Mouse (Mus musculus) left cerebral cortex, postnatal 4 days (tissue): Measurements from ENCODE around the gene Lgi2. TPM values are rescaled to one million over a fixed set of nuclear protein-coding genes. Genes with fewer than 3 reads are reported as not detected.

ENCODE experiments used
- DNase-seq: peaks from one replicate; pipeline ENCODE4 v3.0.0-alpha.2; 2022
- intact Hi-C: fragments of 180-260 bp; cut with DNase I; formaldehyde crosslinking; loops from one replicate; pipeline ENCODE4 v1.15.1; 2025
- total RNA-seq, 2 experiments: library from RNA; stranded (reverse); gene quantifications; 2 replicates each; pipeline ENCODE4 v1.2.3; 2021

Gene Lgi2
- total RNA-seq, 2 experiments from 2014 or later: 32.3 to 33.9 TPM

DNA sequence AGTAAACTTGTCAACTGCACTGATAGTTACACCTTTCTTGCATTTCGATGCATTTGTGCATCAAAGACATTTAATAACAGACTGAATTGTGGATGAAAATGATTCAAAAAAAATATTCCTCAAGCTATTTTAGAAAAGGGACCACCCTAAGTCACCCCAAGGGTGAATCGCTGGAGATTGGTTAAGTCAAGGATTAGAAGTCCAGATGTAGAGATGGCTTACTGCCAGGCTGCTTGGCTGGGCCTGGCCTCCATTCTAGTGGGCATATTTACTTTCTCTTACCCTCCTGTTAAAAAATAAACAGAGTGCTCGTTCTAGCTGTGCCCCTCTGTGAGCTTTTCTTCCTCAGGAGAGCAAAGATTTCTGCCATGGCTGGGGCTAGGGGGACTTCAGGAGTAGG, 26.1 kb downstream of the Lgi2 start:
- intact Hi-C loops: no loop called here

DNA sequence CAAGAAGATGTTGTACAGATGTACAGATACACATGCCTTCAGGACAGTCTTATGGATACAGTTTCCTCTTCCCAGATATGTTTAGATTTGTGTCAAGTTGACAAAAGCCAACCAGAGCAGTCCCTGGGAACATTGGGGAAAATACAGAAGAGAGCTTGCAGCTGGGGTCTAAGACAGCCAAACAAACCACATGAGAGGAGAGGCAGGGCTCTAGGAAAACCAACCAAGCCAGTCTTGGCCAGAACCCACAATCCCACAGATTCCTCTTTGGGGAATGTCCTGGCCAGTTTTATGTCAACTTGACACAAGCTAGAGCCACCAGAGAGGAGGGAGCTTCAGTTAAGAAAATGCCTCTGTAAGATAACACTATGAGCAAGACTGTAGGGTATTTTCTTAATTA, 26.8 kb downstream of the Lgi2 start:
- intact Hi-C loops: loop anchor here (10.0 kb wide), 1 partner anchor 115 kb away; no protein-coding TSS in a partner anchor

More for the DNA sequence above, 26.1 kb downstream of the Lgi2 start:
- no peak for DNase-seq

GRCm38 (mm10) chr5:52537024-52537423, 29.2 kb downstream of the Lgi2 start:
- intact Hi-C loops: loop anchor here (10.0 kb wide), 1 partner anchor 118 kb away; no protein-coding TSS in a partner anchor
- DNase-seq: no peak

More for the DNA sequence above, 26.8 kb downstream of the Lgi2 start:
- DNase-seq: no peak

GRCm38 (mm10) chr5:52534798-52535590, 31.3 kb downstream of the Lgi2 start:
- DNase-seq: no peak
- intact Hi-C loops: loop anchor here (10.0 kb wide), 1 partner anchor 120 kb away; no protein-coding TSS in a partner anchor

GRCm38 (mm10) chr5:52533705-52534104, 32.6 kb downstream of the Lgi2 start:
- no peak for DNase-seq
- intact Hi-C loops: loop anchor here (10.0 kb wide), 1 partner anchor 121 kb away; no protein-coding TSS in a partner anchor

DNA sequence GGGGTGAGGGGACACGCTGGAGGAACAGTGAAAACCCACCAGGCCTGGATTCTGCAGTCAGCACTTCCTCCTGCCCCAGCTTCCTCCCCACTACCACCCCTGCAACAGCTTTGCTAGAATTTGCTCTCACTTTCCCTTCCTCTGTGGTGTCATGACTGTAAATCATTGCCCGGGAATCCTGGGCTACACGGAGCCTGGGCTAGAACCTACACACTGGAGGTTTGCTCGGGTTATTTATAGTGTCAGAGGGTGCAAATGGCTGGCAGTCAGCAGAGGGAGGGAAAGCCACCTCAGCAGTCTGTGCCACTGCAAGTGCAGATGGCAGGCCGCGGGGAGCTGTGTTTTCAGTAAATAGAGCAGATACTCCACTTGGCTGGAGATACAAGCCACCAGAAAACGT, 37.7 kb downstream of the Lgi2 start:
- intact Hi-C loops: loop anchor here (10.0 kb wide), 1 partner anchor 414 kb away; no protein-coding TSS in a partner anchor
- DNase-seq: peak; percentile 40

GRCm38 (mm10) chr5:52526324-52526986, 39.8 kb downstream of the Lgi2 start:
- DNase-seq: peak; percentile 13
- intact Hi-C loops: loop anchor here (10.0 kb wide), 1 partner anchor 412 kb away; no protein-coding TSS in a partner anchor

GRCm38 (mm10) chr5:52524207-52524606, 42.1 kb downstream of the Lgi2 start:
- peak; percentile 36 for DNase-seq
- intact Hi-C loops: loop anchor here (10.0 kb wide), 1 partner anchor 409 kb away; no protein-coding TSS in a partner anchor

- no peak for DNase-seq
- intact Hi-C loops: loop anchor here (10.0 kb wide), 2 partner anchors 75 to 405 kb away; no protein-coding TSS in a partner anchor
Measured at GRCm38 (mm10) chr5:52519921-52520320, 46.3 kb downstream of the Lgi2 start.

- intact Hi-C loops: loop anchor here (10.0 kb wide), 1 partner anchor 71 kb away; no protein-coding TSS in a partner anchor
- DNase-seq: peak; percentile 34
Measured at GRCm38 (mm10) chr5:52516072-52516476, 50.2 kb downstream of the Lgi2 start.

DNA sequence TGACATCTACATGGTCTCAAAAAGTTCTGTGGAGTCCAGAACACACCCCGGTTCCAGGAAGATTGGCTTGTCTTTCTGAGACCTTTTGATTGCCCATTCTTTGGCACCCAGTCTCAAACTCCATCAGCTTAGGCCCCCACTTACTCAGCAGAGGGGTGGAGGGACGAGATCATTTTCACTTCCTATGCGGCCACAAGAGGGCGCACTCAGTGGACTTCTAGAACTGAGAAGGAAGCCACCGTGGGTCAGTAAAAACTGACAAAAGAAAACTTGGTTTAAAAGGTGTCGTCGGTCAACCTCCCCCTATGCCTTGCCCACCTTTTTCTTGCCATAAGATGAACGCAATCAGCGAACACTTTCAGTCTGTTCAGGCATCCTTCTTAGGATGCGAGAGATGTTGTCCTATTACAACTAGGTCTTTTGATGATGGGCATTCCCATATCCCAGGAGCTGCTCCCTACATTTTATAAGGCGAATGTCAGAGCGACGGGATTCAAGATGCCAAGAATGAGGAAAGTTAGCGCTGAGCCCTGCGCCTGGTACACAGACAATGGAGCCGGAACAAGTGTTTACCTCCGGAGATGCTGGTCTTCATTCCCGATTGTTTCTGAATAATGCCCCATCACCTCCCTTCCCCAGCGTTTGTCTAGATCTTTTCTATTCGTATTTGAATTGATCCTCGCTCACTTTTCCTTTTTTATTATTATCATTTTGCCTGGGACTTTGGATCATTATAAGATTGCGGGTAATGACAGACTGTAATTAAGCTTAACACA, 50.8 kb downstream of the Lgi2 start:
- intact Hi-C loops: loop anchor here (10.0 kb wide), 1 partner anchor 71 kb away; no protein-coding TSS in a partner anchor
- peak; percentile 84 for DNase-seq

GRCm38 (mm10) chr5:52511089-52511488, 55.2 kb downstream of the Lgi2 start:
- DNase-seq: no peak
- intact Hi-C loops: loop anchor here (10.0 kb wide), 1 partner anchor 66 kb away; no protein-coding TSS in a partner anchor

DNA sequence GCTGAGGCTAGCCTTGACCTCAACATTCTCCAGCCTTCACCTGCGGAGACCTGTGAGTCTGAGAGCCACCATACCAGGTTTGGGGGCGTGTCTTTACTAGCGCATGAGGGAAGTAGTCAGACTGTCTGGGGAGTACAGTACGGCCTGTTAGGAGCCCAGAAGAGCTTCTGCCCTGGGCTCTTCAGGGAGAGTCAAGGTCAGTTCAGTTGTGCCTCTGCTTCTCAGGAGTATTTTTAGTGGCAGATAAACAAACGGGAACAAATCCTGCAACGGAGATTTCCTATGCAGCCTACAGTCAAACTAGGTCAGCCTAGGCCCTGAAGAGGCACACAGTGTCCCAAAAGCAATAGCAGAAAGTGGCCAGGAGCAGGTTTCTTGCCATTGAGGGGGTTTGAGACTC, 56.8 kb downstream of the Lgi2 start:
- intact Hi-C loops: no loop called here

GRCm38 (mm10) chr5:52504666-52505065, 61.6 kb downstream of the Lgi2 start:
- no peak for DNase-seq
- intact Hi-C loops: no loop called here

More for the DNA sequence above, 56.8 kb downstream of the Lgi2 start:
- no peak for DNase-seq

- intact Hi-C loops: no loop called here
- peak; percentile 10 for DNase-seq
Measured at GRCm38 (mm10) chr5:52504148-52504547, 62.1 kb downstream of the Lgi2 start.

DNA sequence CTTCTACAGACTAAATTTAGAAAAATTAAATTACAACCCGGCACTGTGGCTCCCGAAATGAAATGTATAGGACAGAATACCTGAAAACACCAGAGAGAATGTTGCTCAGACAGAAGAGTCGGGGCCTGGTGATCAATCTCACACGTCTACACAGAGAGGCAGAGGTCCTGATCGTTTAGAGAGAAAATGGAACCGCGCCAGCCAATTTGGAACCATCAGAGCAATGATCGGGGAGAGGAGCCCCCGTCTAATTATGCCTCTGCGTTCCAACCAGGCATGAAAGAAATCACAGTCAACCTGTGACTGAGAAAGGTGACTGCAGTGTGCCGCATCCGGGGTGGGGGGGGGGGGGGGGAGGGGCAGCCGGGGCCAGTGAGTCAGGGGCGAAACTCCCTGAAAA, 70.6 kb downstream of the Lgi2 start:
- peak; percentile 15 for DNase-seq
- intact Hi-C loops: no loop called here

DNA sequence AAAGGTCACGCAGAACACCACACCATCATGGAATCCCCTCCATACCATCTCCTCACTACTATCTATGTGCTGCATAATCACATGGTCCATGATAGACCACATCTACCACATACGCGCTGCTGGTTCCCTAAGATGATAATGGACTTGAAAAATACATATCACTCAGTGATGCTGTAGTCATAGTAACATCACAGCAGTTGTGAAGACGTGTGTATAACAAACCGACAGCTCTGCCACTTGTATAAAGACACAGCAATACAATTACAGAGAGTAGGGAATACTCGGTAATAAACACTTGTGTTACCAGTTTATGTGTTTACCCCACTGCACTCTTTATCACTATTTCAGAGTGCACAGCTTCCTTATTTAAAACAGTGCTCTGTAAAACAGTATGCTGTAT, 74.8 kb downstream of the Lgi2 start:
- DNase-seq: no peak
- intact Hi-C loops: no loop called here

DNA sequence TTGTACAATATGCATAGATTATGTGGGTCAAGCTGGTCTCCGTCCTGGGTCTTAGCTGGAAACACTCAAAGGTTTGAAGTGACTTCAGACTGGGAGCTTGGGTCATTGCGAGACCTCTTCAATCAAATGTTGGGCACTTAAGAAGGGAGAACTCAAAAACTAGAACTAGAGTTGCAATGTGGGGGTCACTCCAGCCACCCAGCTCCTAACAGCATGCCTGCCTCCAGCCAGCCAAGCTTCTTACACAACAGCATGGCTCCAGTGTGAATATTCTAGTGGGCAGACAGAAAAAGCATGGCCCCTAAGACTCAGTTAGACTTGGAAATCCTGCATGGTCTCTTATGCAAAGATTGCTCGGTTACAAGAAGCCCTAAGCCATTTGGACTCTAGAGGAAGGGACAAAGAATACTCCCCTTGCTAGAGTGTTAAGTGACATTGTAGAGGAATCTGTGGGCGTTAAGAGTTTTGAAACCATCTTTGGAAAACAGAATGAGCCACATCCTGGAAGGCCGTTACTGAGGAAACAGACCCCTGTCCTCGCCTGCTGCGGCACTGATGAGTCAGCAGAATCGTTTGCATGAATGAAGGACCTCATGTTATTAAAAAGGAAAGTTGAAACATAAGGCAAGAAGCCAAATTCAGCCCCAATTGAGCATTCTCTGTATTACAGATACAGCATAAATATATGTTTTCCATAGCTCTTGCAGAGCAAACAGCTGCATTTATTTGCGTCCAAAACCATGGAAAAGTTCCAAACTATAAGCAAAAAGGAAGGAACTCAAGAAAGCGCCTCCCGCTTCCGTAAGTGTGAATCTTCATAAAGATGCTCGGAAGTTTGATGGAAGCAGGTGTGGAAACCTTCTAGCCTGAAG, 78.5 kb downstream of the Lgi2 start:
- no peak for DNase-seq
- intact Hi-C loops: no loop called here
